Mouse (Mus musculus) C2C12 (cell line): Measurements from ENCODE around the gene AI481877.

ENCODE experiments used
- CTCF ChIP-seq: IDR thresholded peaks from one replicate; pipeline ENCODE4 v1.5.1; 2011; ENCODE audit not compliant: control insufficient read depth, insufficient read depth, insufficient read length
- MYOD1 ChIP-seq: IDR thresholded peaks from one replicate; pipeline ENCODE4 v1.6.1; 2011; ENCODE audit warnings: low read depth; ENCODE audit not compliant: control insufficient read depth, insufficient read length
- MYOG ChIP-seq: IDR thresholded peaks from one replicate; pipeline ENCODE4 v1.6.1; 2011; ENCODE audit not compliant: control insufficient read depth, insufficient read length; ENCODE audit errors: extremely low read depth
- USF1 ChIP-seq: IDR thresholded peaks from one replicate; pipeline ENCODE4 v1.6.1; 2011; ENCODE audit warnings: low read depth, mild to moderate bottlenecking, control low read depth, moderate library complexity

DNA sequence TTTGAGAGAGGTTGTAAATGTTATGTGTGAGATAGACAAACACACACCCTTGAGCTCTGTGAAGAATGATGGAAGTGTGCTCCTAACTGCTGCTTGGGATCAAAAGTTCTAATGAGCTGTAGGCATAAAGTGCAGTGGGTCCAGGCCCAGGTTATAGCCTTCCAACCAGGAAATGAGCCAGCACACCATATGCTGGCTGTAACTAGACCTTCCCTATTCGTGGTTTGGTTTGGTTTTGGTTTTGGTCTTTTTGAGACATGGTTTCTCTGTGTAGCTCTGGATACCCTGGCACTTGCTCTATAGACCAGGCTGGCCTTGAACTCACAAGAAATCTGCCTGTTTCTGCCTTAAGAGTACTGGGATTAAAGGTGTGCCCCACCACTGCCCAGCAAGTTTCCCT lies 13.2 kb upstream of the AI481877 start:
- TF ChIP-seq CTCF, result no peak
- TF ChIP-seq USF1, result no peak
- TF ChIP-seq MYOD1, result no peak
- TF ChIP-seq MYOG, result no peak
